Mouse (Mus musculus): ENCODE data around the gene Mrps15. TPM values are rescaled to one million over a fixed set of nuclear protein-coding genes. Genes with fewer than 3 reads are reported as not detected.

Gene Mrps15
- polyA plus RNA-seq, 1 experiment from 2014 or later = 125 TPM

DNA sequence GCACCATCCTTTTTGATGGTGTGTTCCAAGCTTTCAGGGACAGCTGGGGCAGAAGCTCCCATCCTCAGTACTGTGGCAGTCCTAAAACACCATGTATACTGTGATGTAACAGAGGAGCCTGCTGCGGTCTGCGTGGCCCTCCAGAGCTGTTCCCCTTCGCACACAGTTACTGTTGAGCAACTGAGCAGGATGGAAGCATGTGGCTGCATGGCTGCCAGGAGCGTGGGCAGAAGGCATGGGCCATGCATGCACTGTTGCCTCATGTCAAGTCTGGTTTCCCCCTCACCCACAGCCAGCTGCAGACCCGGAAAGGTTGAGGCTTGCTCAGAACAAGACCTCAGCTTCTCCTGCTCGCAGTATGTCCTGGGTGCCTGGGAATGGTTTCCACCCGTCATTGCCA, 18.5 kb downstream of the Mrps15 start:
- Histone ChIP-seq H3K4me2 (ENCODE audit: low read length) (no peak overlapping the region), H3K4me1 (ENCODE audit: control insufficient read depth, insufficient read depth, low read length) (no peaks in the 10 kb centered on the region), H3K9me3 (ENCODE audit: control insufficient read depth, low read length) (no peaks in the 10 kb centered on the region), H3K27me3 (ENCODE audit: control insufficient read depth, insufficient read depth, low read length) (no peaks in the 10 kb centered on the region), H3K4me3 (replicated peaks; ENCODE audit: low read depth, low read length) (no peak overlapping the region), H3K9ac (replicated peaks; ENCODE audit: low read length) (no peak overlapping the region), H3K36me3 (ENCODE audit: control insufficient read depth, insufficient read depth, low read length) (no peaks in the 10 kb centered on the region), H3K27ac (replicated peaks; ENCODE audit: low read depth, low read length) (no peak overlapping the region)
- ATAC-seq (ENCODE audit: low FRiP score, low TSS enrichment) = no peak
- no peak for DNase-seq
- 90% methylated on average over 7 of the region's 7 CpGs for WGBS

DNA sequence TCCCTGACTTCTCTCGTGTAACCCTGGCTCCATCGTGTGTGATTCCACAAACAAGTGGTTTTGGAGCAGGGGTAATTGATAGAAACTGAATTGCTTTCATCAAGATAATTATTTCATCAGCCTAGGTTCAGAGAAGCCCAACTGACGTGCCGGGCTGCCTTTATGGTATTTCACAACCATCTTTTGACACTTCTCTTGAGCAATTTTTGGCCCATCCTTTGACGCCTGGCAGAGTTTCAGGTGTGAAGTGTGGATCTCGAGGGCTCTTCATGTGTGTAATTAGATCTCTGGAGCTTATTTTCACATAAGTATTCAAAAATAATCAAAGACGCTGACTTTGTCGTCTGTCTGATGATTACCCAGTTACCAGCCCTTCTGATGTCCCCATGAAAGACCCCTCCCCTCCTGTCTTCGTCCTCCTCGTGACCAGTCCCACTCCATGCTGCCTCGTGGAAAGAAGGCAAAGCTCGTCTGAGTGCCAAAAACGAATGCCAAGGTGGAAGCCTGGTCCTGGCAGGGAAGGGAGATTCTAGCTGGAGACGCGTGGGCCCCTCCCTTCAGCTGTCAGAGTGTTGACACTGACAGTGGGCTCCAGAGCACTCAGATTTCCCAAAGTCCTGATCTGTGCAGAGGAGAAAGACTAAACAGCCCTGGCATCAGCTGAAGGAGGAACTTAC, 20.8 kb downstream of the Mrps15 start:
- no peaks in the 10 kb centered on the region for H3K27me3 ChIP-seq (ENCODE audit: control insufficient read depth, insufficient read depth, low read length)
- DNase-seq = no peak
- no peak overlapping the region for H3K4me3 ChIP-seq (replicated peaks; ENCODE audit: low read depth, low read length)
- WGBS = 80% methylated on average over 15 of the region's 15 CpGs
- no peaks in the 10 kb centered on the region for H3K36me3 ChIP-seq (ENCODE audit: control insufficient read depth, insufficient read depth, low read length)
- ATAC-seq (ENCODE audit: low FRiP score, low TSS enrichment) = no peak
- H3K4me1 ChIP-seq (ENCODE audit: control insufficient read depth, insufficient read depth, low read length) = no peaks in the 10 kb centered on the region
- no peaks in the 10 kb centered on the region for H3K9me3 ChIP-seq (ENCODE audit: control insufficient read depth, low read length)
- H3K4me2 ChIP-seq (ENCODE audit: low read length) = no peak overlapping the region
- H3K27ac ChIP-seq (replicated peaks; ENCODE audit: low read depth, low read length) = no peak overlapping the region
- H3K9ac ChIP-seq (replicated peaks; ENCODE audit: low read length) = no peak overlapping the region

DNA sequence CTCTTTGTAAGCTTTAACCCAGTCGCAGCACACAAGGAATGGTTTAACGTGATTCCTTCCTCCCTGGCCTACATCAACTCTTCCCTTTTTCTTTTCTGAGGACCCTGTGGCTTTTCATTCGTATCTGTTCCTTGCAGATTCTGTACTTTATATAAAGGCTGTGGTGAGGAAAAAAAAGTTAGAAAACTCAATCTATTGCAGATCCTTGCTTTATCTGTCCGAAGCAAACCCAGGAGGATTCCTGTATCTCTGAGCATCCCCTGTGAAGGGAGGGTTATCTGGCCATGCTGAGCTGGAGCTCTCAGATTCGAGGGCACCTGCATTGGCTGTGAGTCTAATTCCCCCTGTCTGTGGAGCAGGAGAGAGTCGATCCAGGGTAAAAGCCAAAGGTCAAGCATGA, 22.1 kb downstream of the Mrps15 start:
- DNase-seq (no peak), ATAC-seq (ENCODE audit: low FRiP score, low TSS enrichment) (no peak)
- Histone ChIP-seq H3K36me3 (ENCODE audit: control insufficient read depth, insufficient read depth, low read length) (no peaks in the 10 kb centered on the region), H3K4me1 (ENCODE audit: control insufficient read depth, insufficient read depth, low read length) (no peaks in the 10 kb centered on the region), H3K4me2 (ENCODE audit: low read length) (no peak overlapping the region), H3K27me3 (ENCODE audit: control insufficient read depth, insufficient read depth, low read length) (no peaks in the 10 kb centered on the region), H3K27ac (replicated peaks; ENCODE audit: low read depth, low read length) (no peak overlapping the region), H3K9ac (replicated peaks; ENCODE audit: low read length) (no peak overlapping the region), H3K4me3 (replicated peaks; ENCODE audit: low read depth, low read length) (no peak overlapping the region), H3K9me3 (ENCODE audit: control insufficient read depth, low read length) (no peaks in the 10 kb centered on the region)
- 87% methylated on average over 6 of the region's 6 CpGs for WGBS

DNA sequence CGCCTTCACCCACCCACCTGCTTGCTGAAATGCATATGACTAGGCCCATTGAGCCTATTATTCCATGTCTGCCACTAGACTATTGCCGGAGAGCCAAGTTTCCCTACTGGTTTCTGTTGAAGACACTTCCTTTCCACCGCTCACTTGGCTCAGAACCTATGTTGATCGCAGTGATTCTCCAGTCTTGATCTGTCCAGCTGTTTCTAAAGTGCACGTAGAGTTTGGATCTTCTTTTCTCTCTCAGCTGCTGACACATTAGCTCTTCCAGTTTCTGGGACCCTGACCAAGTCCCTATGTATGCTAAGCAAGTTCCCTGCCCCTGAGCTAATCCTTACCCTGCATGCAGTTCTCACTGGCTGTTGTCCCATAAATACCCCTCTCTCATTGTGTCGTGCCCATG, 31.1 kb downstream of the Mrps15 start:
- no peaks in the 10 kb centered on the region for H3K27me3 ChIP-seq (ENCODE audit: control insufficient read depth, insufficient read depth, low read length)
- no peak for ATAC-seq (ENCODE audit: low FRiP score, low TSS enrichment)
- no peak overlapping the region for H3K4me3 ChIP-seq (replicated peaks; ENCODE audit: low read depth, low read length)
- H3K9me3 ChIP-seq (ENCODE audit: control insufficient read depth, low read length) = no peaks in the 10 kb centered on the region
- no peak overlapping the region for H3K27ac ChIP-seq (replicated peaks; ENCODE audit: low read depth, low read length)
- no peak overlapping the region for H3K4me2 ChIP-seq (ENCODE audit: low read length)
- H3K4me1 ChIP-seq (ENCODE audit: control insufficient read depth, insufficient read depth, low read length) = no peaks in the 10 kb centered on the region
- DNase-seq = no peak
- 82% methylated on average over 6 of the region's 6 CpGs for WGBS
- H3K9ac ChIP-seq (replicated peaks; ENCODE audit: low read length) = no peak overlapping the region
- H3K36me3 ChIP-seq (ENCODE audit: control insufficient read depth, insufficient read depth, low read length) = peaks cover 21% of the 10 kb centered on the region

DNA sequence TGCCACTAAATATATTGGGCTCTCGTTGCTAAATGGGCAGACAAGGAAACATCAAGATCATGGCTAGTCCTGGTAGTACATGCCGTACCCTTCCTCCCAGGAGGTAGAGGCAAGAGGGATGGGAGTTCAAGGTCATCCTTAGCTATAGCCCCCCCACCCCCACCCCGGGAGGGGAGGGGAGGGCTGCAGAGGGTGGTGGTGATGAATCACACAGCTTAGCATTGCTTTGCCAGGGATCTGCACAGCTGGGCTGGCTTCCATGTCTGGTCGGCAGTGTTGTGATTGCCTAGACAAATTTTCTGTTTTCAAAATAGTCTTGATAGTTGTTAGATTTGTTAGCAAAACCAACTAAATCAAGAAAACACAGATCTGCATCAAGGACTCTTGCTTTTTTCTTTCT, 32.5 kb downstream of the Mrps15 start:
- Histone ChIP-seq H3K27ac (replicated peaks; ENCODE audit: low read depth, low read length) (no peak overlapping the region), H3K27me3 (ENCODE audit: control insufficient read depth, insufficient read depth, low read length) (no peaks in the 10 kb centered on the region), H3K4me3 (replicated peaks; ENCODE audit: low read depth, low read length) (no peak overlapping the region), H3K9ac (replicated peaks; ENCODE audit: low read length) (no peak overlapping the region), H3K4me1 (ENCODE audit: control insufficient read depth, insufficient read depth, low read length) (no peaks in the 10 kb centered on the region), H3K36me3 (ENCODE audit: control insufficient read depth, insufficient read depth, low read length) (peaks cover 28% of the 10 kb centered on the region), H3K4me2 (ENCODE audit: low read length) (no peak overlapping the region), H3K9me3 (ENCODE audit: control insufficient read depth, low read length) (no peaks in the 10 kb centered on the region)
- no peak for DNase-seq
- ATAC-seq (ENCODE audit: low FRiP score, low TSS enrichment) = no peak
- WGBS = 81% methylated on average over 4 of the region's 4 CpGs

DNA sequence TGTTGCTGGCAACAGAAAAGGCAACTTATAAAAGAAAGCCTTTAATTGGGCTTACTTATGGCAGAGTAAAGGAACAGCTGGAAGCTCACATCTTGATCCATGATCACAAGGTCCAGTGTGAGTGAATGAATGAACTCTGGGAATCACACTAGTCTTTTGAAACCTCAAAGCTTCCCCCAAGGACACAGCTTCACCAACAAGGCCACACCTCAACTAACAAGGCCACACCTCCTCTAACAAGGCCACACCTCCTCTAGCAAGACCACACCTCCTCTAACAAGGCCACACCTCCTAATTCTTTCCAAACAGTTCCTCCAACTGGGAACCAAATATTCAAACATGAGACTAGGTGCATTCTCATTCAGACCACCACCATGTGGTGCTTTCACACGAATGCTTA, 34.9 kb downstream of the Mrps15 start:
- WGBS = 96% methylated on average over 1 of the region's 1 CpGs
- no peak overlapping the region for H3K9ac ChIP-seq (replicated peaks; ENCODE audit: low read length)
- H3K4me1 ChIP-seq (ENCODE audit: control insufficient read depth, insufficient read depth, low read length) = no peaks in the 10 kb centered on the region
- H3K4me2 ChIP-seq (ENCODE audit: low read length) = no peak overlapping the region
- H3K4me3 ChIP-seq (replicated peaks; ENCODE audit: low read depth, low read length) = no peak overlapping the region
- DNase-seq = no peak
- no peaks in the 10 kb centered on the region for H3K27me3 ChIP-seq (ENCODE audit: control insufficient read depth, insufficient read depth, low read length)
- no peak overlapping the region for H3K27ac ChIP-seq (replicated peaks; ENCODE audit: low read depth, low read length)
- H3K36me3 ChIP-seq (ENCODE audit: control insufficient read depth, insufficient read depth, low read length) = peaks cover 19% of the 10 kb centered on the region
- no peak for ATAC-seq (ENCODE audit: low FRiP score, low TSS enrichment)
- no peaks in the 10 kb centered on the region for H3K9me3 ChIP-seq (ENCODE audit: control insufficient read depth, low read length)

DNA sequence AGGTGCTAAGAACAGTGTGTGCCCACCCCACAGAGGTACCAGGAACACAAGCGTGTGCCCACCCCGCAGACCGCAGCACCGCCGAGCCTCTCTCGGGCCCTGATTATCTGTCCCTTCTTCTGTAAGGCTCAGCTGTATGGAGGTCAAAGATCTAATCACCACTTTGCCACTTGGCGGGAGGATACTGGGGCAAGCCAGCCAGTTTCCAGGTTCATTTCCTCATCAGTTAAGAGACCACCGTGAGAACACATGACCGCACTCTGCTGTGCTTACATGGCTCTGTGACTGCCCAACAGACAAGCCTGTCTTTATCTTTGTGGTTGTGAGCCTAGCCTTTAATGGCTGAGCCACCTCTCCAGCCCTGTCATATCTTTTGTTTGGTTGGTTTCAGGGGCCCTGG, 36.3 kb downstream of the Mrps15 start:
- no peak overlapping the region for H3K4me3 ChIP-seq (replicated peaks; ENCODE audit: low read depth, low read length)
- ATAC-seq (ENCODE audit: low FRiP score, low TSS enrichment) = no peak
- 96% methylated on average over 9 of the region's 9 CpGs for WGBS
- H3K27ac ChIP-seq (replicated peaks; ENCODE audit: low read depth, low read length) = no peak overlapping the region
- no peak overlapping the region for H3K4me2 ChIP-seq (ENCODE audit: low read length)
- DNase-seq = no peak
- H3K9ac ChIP-seq (replicated peaks; ENCODE audit: low read length) = no peak overlapping the region
- H3K9me3 ChIP-seq (ENCODE audit: control insufficient read depth, low read length) = no peaks in the 10 kb centered on the region
- no peaks in the 10 kb centered on the region for H3K4me1 ChIP-seq (ENCODE audit: control insufficient read depth, insufficient read depth, low read length)
- peaks cover 23% of the 10 kb centered on the region for H3K36me3 ChIP-seq (ENCODE audit: control insufficient read depth, insufficient read depth, low read length)
- H3K27me3 ChIP-seq (ENCODE audit: control insufficient read depth, insufficient read depth, low read length) = no peaks in the 10 kb centered on the region

DNA sequence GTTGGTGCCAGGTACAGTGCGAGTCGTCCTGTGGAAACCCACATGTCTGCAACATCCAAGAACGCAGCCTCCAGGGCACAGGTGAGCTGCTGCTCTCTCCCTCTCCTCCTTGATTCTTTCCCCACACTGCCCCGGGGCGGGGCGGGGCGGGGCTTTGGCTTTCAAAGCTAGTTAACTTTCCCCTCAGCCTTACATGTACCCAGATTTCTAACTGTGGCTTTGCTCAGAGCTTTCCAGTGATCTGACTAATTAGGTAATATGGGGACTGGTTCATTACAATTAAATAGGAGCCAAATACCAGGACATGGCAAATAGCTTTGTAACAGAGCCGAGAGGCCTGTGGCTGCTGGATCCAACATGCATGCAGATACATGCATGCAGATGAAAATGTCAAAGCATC, 37.7 kb downstream of the Mrps15 start:
- Histone ChIP-seq H3K9ac (replicated peaks; ENCODE audit: low read length) (no peak overlapping the region), H3K9me3 (ENCODE audit: control insufficient read depth, low read length) (no peaks in the 10 kb centered on the region), H3K4me1 (ENCODE audit: control insufficient read depth, insufficient read depth, low read length) (no peaks in the 10 kb centered on the region), H3K27me3 (ENCODE audit: control insufficient read depth, insufficient read depth, low read length) (no peaks in the 10 kb centered on the region), H3K4me3 (replicated peaks; ENCODE audit: low read depth, low read length) (no peak overlapping the region), H3K36me3 (ENCODE audit: control insufficient read depth, insufficient read depth, low read length) (peaks cover 34% of the 10 kb centered on the region), H3K27ac (replicated peaks; ENCODE audit: low read depth, low read length) (no peak overlapping the region), H3K4me2 (ENCODE audit: low read length) (no peak overlapping the region)
- DNase-seq (no peak), ATAC-seq (ENCODE audit: low FRiP score, low TSS enrichment) (no peak)
- 79% methylated on average over 8 of the region's 8 CpGs for WGBS

DNA sequence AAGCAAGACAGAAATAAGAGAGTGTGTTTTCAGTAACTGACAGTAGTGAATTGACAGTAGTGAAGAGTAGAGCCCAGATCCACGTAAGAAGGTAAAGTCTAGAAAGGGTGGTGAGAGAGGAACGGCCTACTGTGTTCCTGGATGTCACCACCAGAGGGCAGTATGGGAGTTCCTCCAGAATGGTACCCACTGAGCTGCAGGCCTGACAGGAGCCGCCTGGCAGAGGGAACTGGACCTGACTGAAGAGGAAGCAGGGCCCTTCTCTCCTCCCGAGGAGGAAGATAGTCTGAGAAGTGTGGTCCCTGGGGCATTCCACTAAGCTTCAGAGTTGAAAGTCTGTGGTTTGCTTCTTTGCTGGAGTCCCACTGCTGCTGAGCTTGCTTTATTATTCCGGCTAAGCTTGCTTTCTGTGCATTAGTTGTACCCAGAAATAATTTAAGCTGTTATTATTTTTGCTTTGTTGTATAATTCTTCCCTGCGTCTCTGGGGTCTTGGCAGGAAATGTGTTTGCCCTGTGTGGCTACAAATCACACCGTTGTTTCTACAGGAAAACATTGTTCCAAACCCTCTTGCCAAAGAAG, 39.4 kb downstream of the Mrps15 start:
- no peaks in the 10 kb centered on the region for H3K9me3 ChIP-seq (ENCODE audit: control insufficient read depth, low read length)
- no peaks in the 10 kb centered on the region for H3K4me1 ChIP-seq (ENCODE audit: control insufficient read depth, insufficient read depth, low read length)
- DNase-seq (peak; percentile 91), ATAC-seq (ENCODE audit: low FRiP score, low TSS enrichment) (no peak; the same call in 1 of the 2 replicates)
- H3K9ac ChIP-seq (replicated peaks; ENCODE audit: low read length) = no peak overlapping the region
- H3K4me2 ChIP-seq (ENCODE audit: low read length) = no peak overlapping the region
- no peak overlapping the region for H3K27ac ChIP-seq (replicated peaks; ENCODE audit: low read depth, low read length)
- H3K36me3 ChIP-seq (ENCODE audit: control insufficient read depth, insufficient read depth, low read length) = peaks cover 34% of the 10 kb centered on the region
- no peaks in the 10 kb centered on the region for H3K27me3 ChIP-seq (ENCODE audit: control insufficient read depth, insufficient read depth, low read length)
- 36% methylated on average over 7 of the region's 7 CpGs for WGBS
- no peak overlapping the region for H3K4me3 ChIP-seq (replicated peaks; ENCODE audit: low read depth, low read length)
